Mouse (Mus musculus) NIH3T3 (cell line): Measurements from ENCODE around the gene 5730522E02Rik.

ENCODE experiments used
- DNase-seq: peaks from one replicate; pipeline ENCODE4 v3.0.0-alpha.2; 2012; ENCODE audit warnings: low read depth

5730522E02Rik gene

GRCm38 (mm10) chr11:25787691-25788090, 422.9 kb downstream of the 5730522E02Rik start:
- DNase-seq = no peak

GRCm38 (mm10) chr11:25772231-25772630, 438.3 kb downstream of the 5730522E02Rik start:
- no peak for DNase-seq

GRCm38 (mm10) chr11:25770991-25771568, 439.5 kb downstream of the 5730522E02Rik start:
- no peak for DNase-seq

- DNase-seq = no peak
These were observed 442.8 kb downstream of the 5730522E02Rik start for GRCm38 (mm10) chr11:25767584-25768333.

- DNase-seq = no peak
These were observed 457.2 kb downstream of the 5730522E02Rik start for GRCm38 (mm10) chr11:25753156-25753899.

GRCm38 (mm10) chr11:25752418-25752817, 458.1 kb downstream of the 5730522E02Rik start:
- no peak for DNase-seq

GRCm38 (mm10) chr11:25747098-25747862, 463.3 kb downstream of the 5730522E02Rik start:
- no peak for DNase-seq

GRCm38 (mm10) chr11:25743664-25744063, 466.9 kb downstream of the 5730522E02Rik start:
- no peak for DNase-seq

- no peak for DNase-seq
These were observed 473.3 kb downstream of the 5730522E02Rik start for GRCm38 (mm10) chr11:25737255-25737654.

GRCm38 (mm10) chr11:25729476-25729875, 481.1 kb downstream of the 5730522E02Rik start:
- no peak for DNase-seq

GRCm38 (mm10) chr11:25715447-25716321, 494.9 kb downstream of the 5730522E02Rik start:
- no peak for DNase-seq

GRCm38 (mm10) chr11:25710559-25710958, 500.0 kb downstream of the 5730522E02Rik start:
- DNase-seq = no peak

GRCm38 (mm10) chr11:25709892-25710291, 500.7 kb downstream of the 5730522E02Rik start:
- DNase-seq = no peak

- no peak for DNase-seq
These were observed 506.0 kb downstream of the 5730522E02Rik start for GRCm38 (mm10) chr11:25704332-25705168.

- DNase-seq = no peak
These were observed 507.8 kb downstream of the 5730522E02Rik start for GRCm38 (mm10) chr11:25702791-25703190.

GRCm38 (mm10) chr11:25697508-25698193, 512.9 kb downstream of the 5730522E02Rik start:
- DNase-seq = no peak

GRCm38 (mm10) chr11:25696168-25696567, 514.4 kb downstream of the 5730522E02Rik start:
- no peak for DNase-seq

- no peak for DNase-seq
These were observed 525.8 kb downstream of the 5730522E02Rik start for GRCm38 (mm10) chr11:25684731-25685130.

- no peak for DNase-seq
These were observed 530.7 kb downstream of the 5730522E02Rik start for GRCm38 (mm10) chr11:25679856-25680255.

GRCm38 (mm10) chr11:25674194-25674593, 536.4 kb downstream of the 5730522E02Rik start:
- no peak for DNase-seq
